Mouse (Mus musculus): ENCODE measurements at regions not wholly inside any gene's neighbourhood (a gene's known extent, or its start where the extent isn't known, plus 50 kb on each side); places are given as distances from the start of the nearest gene placed in this dataset.

DNA sequence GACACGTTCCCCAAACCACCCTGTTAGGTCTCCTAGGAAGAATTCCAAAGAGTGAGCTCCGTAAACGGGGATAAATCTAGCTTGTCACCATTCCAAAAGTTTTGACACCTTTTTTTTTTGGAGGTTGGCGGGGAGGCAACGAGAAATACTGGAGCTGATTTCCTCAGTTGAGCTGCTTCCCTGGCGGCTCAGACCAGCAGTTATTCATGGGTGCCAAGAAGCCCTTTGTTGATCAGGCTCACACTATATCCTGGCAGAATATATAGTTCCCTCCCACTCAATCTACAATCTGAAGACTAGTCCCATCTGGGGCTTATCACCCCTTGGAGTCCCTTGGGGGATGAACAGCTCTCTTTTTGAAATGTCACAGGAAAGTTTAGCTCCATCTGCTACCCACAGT is 77.5 kb upstream of the Tiam2 start:
- no peak for ATAC-seq (replicated peaks; ENCODE audit: insufficient number of reproducible peaks, low FRiP score, low TSS enrichment, poor library complexity, severe bottlenecking)

DNA sequence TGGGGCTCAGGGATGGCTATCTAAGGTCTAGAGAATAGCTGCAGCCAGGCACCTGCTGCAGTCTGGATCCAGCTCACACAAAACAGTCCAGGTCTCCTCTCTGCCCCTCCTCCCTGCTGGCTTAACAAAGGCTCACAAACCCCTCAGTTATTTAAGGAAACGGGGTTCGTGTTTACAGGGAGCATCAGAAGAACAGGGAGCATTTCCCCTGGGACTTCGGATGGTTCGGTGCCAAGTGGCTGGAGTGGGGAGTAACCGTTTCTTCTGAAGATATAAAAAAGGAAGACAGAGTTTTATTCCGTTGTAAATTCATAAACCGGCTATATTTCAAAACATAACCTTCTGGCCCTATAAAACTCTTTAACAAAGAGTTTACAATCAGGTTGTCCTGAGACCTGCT is 77.1 kb upstream of the Tiam2 start:
- ATAC-seq (replicated peaks; ENCODE audit: insufficient number of reproducible peaks, low FRiP score, low TSS enrichment, poor library complexity, severe bottlenecking), result no peak

DNA sequence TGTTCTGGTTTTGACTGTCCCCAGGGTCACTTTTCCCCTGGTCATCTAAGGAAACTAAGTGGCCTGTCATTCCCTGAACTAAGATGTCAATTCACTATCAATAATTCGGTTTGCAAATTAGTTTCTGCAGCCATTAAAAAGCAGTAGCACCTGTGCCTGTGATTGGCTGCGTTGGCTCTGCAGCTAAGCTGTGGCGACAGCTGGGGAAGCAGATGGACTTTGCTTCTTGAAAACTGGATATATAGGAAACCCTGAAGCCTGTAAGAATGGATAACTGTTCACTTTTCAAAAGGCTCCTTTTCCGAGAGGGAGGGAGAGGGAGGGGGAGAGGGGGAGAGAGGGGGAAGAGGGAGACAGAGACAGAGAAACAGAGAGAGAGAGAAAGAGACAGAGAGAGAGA is 75.2 kb upstream of the Tiam2 start:
- ATAC-seq (replicated peaks; ENCODE audit: insufficient number of reproducible peaks, low FRiP score, low TSS enrichment, poor library complexity, severe bottlenecking), result no peak

DNA sequence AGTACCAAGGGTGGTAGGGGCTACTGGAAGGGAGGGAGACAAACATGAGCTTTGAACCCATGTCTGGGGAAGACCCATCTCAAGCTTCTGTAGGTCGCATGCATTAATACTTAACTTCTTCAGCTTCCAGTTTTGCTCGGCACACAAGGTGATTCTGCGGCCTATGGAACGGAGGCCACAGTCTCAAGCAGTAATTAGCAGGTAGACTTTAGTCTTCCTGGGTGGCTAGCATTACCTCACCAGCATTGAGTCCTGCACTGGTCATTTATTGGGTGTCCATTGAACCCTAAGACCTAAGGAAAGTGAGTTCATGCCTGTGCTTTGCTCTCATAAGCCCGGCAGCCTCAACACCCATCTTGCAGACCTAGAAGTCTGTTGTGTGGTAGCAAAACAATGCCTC is 74.4 kb upstream of the Tiam2 start:
- ATAC-seq (replicated peaks; ENCODE audit: insufficient number of reproducible peaks, low FRiP score, low TSS enrichment, poor library complexity, severe bottlenecking), result no peak

DNA sequence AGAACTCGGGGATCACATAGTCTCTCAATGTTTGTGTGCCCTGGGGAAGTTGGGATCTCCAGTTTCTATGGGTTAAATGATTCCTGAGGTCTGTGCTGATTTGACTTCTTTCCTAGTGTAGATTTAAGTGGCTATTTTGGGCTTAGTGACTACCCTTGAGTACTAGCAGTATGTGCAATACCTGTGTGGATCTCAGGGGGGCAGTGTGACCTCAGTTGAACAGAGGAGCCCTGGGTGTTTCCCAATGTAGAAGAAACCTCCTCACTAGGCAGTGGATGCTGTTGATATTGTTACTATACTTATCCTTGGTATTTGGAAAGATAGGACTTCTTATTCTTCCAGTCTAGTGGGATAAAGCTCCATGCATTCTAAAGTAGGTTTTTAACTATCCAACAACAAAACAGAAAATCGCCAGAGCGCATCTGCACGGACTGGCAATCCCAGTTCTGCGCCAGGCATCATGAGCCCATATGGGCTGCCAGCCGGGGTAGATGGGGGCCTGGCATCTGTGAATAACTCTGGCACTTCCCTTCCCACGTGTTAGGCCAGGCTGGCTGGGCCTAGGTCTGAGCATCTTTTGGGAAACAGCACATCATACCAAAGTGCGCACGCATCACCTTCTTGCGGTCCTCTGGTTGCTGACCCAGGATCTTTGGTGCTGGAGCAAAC is 72.7 kb upstream of the Tiam2 start:
- ATAC-seq (replicated peaks; ENCODE audit: insufficient number of reproducible peaks, low FRiP score, low TSS enrichment, poor library complexity, severe bottlenecking), result no peak

DNA sequence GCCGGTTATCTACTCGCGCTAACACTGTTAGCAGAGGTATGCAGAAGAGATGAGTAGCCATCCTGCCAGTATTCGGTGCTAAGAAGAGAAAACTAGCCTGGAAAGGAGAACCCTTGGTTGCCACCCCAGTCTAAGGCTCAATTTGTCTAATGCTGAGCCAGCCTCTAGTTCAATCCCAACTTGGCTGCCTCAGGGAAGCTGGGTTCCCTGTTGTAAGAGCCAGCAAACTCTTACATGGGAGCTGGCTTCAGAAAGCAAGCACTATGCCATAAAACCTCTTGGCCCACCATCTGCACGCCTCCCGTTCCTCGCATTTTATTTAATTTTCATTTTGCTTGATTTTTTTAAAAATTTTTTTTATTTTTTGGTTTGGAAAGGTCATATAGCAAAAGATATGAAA is 69.6 kb upstream of the Tiam2 start:
- no peak for ATAC-seq (replicated peaks; ENCODE audit: insufficient number of reproducible peaks, low FRiP score, low TSS enrichment, poor library complexity, severe bottlenecking)

DNA sequence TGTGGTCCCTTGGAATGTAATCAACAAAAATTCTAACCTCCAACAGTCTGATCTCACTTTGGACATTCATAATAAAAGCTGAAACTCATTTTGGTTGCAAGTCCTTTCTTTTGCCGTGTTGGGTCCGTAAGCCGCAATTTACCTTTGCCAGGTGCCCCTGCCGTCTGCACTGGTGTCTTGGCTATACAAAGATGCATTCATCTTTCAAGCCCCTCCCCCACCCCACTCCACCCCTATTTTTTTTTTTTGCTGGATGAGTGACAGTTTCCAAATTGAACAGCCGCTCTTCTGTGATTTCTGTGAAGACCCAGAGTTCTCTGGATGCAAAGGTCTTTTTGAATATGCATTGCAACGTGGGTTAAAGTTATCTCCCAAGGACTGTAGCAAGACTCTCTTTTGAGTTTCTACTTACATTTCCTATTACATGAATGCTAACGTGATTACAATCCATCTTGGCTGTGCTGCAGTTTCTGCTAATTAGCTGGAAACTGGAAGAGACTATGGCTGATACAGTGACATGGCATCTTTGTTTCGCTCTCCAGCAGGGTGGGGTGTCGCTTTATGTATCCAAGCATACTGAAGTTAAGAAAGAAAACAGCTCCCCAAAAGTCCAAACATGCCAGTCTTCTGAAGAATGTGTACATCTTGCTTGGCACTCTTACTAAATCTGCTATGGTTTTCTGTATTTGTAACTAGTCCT is 67.4 kb upstream of the Tiam2 start:
- ATAC-seq (replicated peaks; ENCODE audit: insufficient number of reproducible peaks, low FRiP score, low TSS enrichment, poor library complexity, severe bottlenecking), result no peak

DNA sequence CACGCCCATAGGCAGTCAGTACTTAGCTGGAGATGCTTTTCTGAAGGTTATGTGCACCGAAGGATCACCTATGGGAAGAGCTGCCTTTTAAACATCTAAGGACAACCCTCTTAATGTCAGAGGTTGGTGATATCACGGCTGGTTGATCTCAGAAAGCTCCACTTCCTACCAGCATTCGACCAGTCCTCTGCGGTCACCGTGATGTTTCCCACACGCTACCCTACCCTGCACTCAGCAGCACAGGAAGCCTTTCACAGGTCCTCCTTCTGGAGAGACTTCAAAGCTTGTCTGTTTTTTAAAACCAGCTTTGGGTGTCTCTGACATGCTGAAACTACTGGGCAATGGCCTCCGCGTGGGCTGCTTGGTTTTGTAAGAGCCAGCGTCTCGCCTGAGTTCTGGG is 65.6 kb upstream of the Tiam2 start:
- peak; percentile 87 for ATAC-seq (replicated peaks; ENCODE audit: insufficient number of reproducible peaks, low FRiP score, low TSS enrichment, poor library complexity, severe bottlenecking)

DNA sequence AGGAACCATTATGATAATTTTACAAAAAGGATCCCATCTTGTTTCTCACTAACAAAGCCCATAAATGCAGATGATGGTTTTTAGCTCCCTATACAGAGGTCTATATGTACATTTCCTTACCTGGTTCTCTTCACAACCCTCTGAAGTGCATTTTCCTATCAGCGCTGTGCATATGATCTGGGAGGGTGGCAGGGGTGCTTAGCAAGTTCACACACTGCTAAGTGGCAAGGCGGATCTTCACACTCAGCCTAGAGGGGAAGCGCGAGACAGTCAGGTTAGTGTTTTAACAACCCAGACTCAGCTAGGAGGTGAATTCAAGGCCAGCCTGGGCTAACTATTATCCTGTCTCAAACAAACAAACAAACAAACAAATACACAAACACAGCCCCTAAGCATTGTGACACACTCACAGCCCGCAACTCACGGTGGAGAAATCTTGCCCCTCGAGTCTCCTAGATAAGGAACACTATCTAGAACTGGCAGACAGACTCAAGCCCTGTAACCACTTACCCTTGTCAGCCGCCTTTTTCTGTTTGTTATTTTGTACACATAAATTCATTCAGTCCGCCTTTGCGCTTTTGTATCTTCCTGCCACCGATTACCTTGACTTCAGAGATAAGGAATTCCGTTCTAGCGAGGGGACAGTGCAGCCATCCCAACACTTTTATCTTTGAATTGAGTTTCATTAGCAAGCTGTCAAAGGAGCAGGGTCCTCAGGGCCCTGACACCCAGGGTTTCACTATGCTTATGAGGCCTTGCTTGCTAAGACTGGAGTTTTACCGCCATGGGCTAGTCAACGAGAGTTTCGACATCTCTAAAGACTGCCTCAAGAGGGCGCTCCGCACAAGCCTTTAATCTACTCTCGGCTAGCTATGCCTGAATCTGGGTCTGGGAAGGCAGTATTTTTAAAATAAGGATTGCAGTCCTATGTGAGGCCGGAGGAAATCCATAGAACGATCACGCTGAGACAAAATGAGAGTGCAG is 53.0 kb upstream of the Tiam2 start:
- ATAC-seq (replicated peaks; ENCODE audit: insufficient number of reproducible peaks, low FRiP score, low TSS enrichment, poor library complexity, severe bottlenecking), result peak; percentile 65; the same call in 1 of the 2 replicates

DNA sequence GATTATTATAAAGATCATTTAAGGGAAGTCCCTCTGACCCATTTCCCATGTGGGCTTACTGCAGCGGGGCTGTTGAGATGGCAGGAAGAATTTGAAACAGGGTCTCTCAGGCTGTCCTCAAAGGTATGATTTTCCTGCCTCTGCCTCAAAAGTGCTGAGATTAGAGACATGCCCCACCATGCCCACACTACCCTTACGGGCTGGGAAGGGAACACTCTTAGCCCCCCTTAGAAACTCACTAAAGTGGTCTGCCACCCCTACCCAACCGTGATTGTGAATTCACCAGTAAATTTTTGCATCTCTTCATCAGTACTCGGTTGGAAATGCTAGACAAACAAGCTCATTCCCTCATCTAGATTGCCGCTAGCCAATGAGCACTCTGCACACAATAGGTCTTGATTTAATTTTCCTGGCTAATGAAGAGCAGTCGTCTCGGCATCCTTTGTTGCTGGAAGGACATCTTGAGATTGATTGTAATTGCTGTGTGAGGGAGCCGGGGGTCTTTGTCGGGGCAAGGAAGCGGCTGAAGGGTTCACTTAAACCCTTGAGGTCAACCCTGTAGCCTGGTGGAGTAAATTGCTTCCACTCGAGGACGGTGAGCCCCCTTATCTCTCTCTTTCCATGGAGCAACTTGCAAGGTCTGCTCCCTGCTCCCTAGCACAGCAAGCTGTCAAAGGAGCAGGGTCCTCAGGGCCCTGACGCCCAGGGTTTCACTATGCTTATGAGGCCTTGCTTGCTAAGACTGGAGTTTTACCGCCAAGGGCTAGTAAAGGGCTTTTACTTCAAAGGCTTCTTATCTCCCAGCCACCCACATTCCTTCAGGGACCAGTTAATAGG is 51.7 kb upstream of the Tiam2 start:
- no peak for ATAC-seq (replicated peaks; ENCODE audit: insufficient number of reproducible peaks, low FRiP score, low TSS enrichment, poor library complexity, severe bottlenecking)

Data from monocyte, adult 5-6 weeks (primary cell).